Mouse (Mus musculus): ENCODE data around the gene Vmn1r30.

Vmn1r30 gene

DNA sequence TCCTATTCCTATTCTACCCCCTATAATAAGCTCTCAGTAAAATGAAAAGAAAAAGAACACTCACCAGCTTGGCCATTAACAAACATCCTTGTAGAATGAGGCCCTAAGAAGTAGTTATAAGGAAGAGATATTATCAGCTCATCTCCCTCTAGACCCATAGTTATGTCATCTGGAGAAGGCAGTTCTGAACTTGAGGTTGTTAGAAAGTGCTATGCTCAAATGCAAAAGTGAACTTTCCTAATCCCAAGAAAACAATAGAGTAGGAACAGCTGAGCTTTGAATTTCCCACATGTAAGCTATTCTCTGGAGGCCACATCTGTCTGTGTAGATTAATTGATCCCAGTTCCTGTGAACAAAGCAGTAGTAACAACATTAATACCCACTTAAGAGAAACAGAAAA is at the start of gene Vmn1r30:
Vmn1r30 (minus strand) TSS at position 101 of the 400 bp plus-strand sequence.
- no peak for DNase-seq (ENCODE audit: low spot score in 2 of 2)

GRCm38 (mm10) chr6:58475230-58475629 is 32.0 kb upstream of the Vmn1r30 start, which contains the start of gene Vmn1r31:
Vmn1r31 (minus strand) TSS chr6:58475330.
- DNase-seq (ENCODE audit: low spot score in 2 of 2), result no peak
